Mouse (Mus musculus) lung, embryonic 16.5 days (tissue): ENCODE measurements at regions not wholly inside any gene's neighbourhood (a gene's known extent, or its start where the extent isn't known, plus 50 kb on each side); places are given as distances from the start of the nearest gene placed in this dataset.
"Not testable (repeated sequence)": the region's sequence is repeated elsewhere in the genome, so short reads cannot be mapped to it uniquely, and the experiment has no call there.

Experiments
- ATAC-seq: fragments of 200-750 bp; cut with Nextera tagmentation; 2 replicates; pipeline ENCODE4 v1.8.0; 2017; ENCODE audit warnings: low read depth, mild to moderate bottlenecking, moderate library complexity
- H3K27ac ChIP-seq: fragments of 300-500 bp; sonication (generic); 2 replicates; pipeline ENCODE4 v1.5.1; 2014; ENCODE audit warnings: mild to moderate bottlenecking, control low read depth, low read length
- H3K27me3 ChIP-seq: fragments of 300-500 bp; sonication (generic); 2 replicates; pipeline ENCODE4 v1.6.1; 2014; ENCODE audit warnings: low read depth, low read length, mixed read lengths; ENCODE audit not compliant: control insufficient read depth, insufficient read depth
- H3K36me3 ChIP-seq: fragments of 300-500 bp; sonication (generic); 2 replicates; pipeline ENCODE4 v1.6.1; 2014; ENCODE audit warnings: low read length; ENCODE audit not compliant: control insufficient read depth, insufficient read depth
- H3K4me1 ChIP-seq: fragments of 300-500 bp; sonication (generic); replicated peaks from 2 replicates; pipeline ENCODE4 v1.6.1; 2014; ENCODE audit warnings: low read length, mixed read lengths; ENCODE audit not compliant: control insufficient read depth, insufficient read depth
- H3K4me2 ChIP-seq: fragments of 300-500 bp; sonication (generic); 2 replicates; pipeline ENCODE4 v1.6.1; 2014; ENCODE audit warnings: low read depth, low read length, control low read depth
- H3K4me3 ChIP-seq: fragments of 300-500 bp; sonication (generic); 2 replicates; pipeline ENCODE4 v1.5.1; 2014; ENCODE audit warnings: mild to moderate bottlenecking, low read length, control low read depth
- H3K9ac ChIP-seq: fragments of 300-500 bp; sonication (generic); 2 replicates; pipeline ENCODE4 v1.6.1; 2014; ENCODE audit warnings: low read length, control low read depth
- H3K9me3 ChIP-seq: fragments of 300-500 bp; sonication (generic); 2 replicates; pipeline ENCODE4 v1.6.1; 2016; ENCODE audit warnings: low read length; ENCODE audit not compliant: control insufficient read depth
- WGBS: fragments of 180-500 bp; shearing (Covaris S2); extraction: QIAGEN DNeasy Blood & Tissue Kit; methylation state at CpG from one replicate; pipeline ENCODE4 v1.1.7; 2014; 5-methylcytosine and 5-hydroxymethylcytosine counted together

GRCm38 (mm10) chr6:6496789-6497188 lies 81.7 kb downstream of the Sem1 start:
- no peaks in the 10 kb centered on the region for H3K27me3 ChIP-seq
- no peak overlapping the region for H3K27ac ChIP-seq
- H3K36me3 ChIP-seq, result no peaks in the 10 kb centered on the region
- no peaks in the 10 kb centered on the region for H3K9me3 ChIP-seq
- no peak overlapping the region for H3K4me3 ChIP-seq
- ATAC-seq, result no peak
- H3K9ac ChIP-seq, result no peak overlapping the region
- no peak overlapping the region for H3K4me2 ChIP-seq
- H3K4me1 ChIP-seq, result no peaks in the 10 kb centered on the region
- 74% methylated on average over 1 of the region's 1 CpGs for WGBS

- 87% methylated on average over 4 of the region's 4 CpGs for WGBS
- no peaks in the 10 kb centered on the region for H3K27me3 ChIP-seq
- no peaks in the 10 kb centered on the region for H3K36me3 ChIP-seq
- H3K27ac ChIP-seq, result no peak overlapping the region
- no peaks in the 10 kb centered on the region for H3K4me1 ChIP-seq
- no peak overlapping the region for H3K9ac ChIP-seq
- ATAC-seq, result no peak
- H3K4me2 ChIP-seq, result no peak overlapping the region
- no peak overlapping the region for H3K4me3 ChIP-seq
- H3K9me3 ChIP-seq, result no peaks in the 10 kb centered on the region
These were observed 82.1 kb downstream of the Sem1 start for GRCm38 (mm10) chr6:6496336-6496735.

DNA sequence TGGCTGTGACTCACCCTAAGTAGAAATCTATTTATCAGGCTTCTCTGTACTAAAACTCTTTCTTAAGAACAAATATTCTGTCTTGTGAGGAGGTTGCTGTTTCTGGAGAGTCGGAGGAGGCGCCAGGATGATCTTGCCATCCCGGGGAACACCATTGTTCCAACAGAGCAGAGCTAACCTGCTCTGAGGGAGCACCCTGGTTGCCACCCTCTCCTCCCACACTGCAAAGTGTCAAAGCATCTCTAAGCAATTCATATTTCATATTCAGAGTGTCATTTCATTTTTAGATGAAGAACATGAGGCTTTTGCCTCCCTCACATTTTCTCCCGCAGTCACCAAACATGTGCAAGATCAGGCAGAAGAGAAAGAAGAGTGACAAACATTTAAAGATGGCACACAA lies 90.3 kb downstream of the Sem1 start:
- Histone ChIP-seq H3K4me1 (no peaks in the 10 kb centered on the region), H3K9me3 (no peaks in the 10 kb centered on the region), H3K27ac (no peak overlapping the region), H3K36me3 (no peaks in the 10 kb centered on the region), H3K27me3 (no peaks in the 10 kb centered on the region), H3K4me2 (no peak overlapping the region), H3K4me3 (no peak overlapping the region), H3K9ac (no peak overlapping the region)
- WGBS, result 83% methylated on average over 4 of the region's 4 CpGs
- ATAC-seq, result no peak

GRCm38 (mm10) chr6:6481596-6481995 lies 96.9 kb downstream of the Sem1 start:
- not testable (repeated sequence) for H3K4me3 ChIP-seq, H3K9me3 ChIP-seq, ATAC-seq, H3K9ac ChIP-seq, H3K4me2 ChIP-seq, H3K27me3 ChIP-seq, H3K27ac ChIP-seq, H3K4me1 ChIP-seq, H3K36me3 ChIP-seq
- 85% methylated on average over 1 of the region's 1 CpGs for WGBS

DNA sequence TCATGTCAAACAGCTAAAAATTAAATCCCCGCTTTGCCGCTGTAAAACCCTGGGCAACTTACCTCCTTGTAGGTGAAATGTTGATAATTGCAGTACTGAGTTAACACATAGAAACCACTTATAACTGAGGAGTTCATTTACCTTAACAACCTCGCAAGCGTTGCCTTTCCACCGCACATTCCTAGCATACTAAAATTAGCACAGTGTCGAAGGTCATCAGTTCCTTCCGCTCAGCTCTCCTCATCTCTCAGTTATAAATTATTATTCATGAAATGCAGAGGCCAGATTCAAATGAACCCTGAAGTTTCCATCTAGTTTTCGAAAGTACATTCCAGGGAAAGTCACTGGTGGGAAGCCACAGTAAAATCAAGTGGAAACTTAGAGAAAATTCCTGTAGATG lies 108.1 kb downstream of the Sem1 start:
- Histone ChIP-seq H3K9ac (no peak overlapping the region), H3K4me1 (no peaks in the 10 kb centered on the region; the same call in 1 of the 2 replicates), H3K36me3 (no peaks in the 10 kb centered on the region), H3K27ac (no peak overlapping the region), H3K4me3 (no peak overlapping the region), H3K4me2 (no peak overlapping the region), H3K9me3 (no peaks in the 10 kb centered on the region), H3K27me3 (no peaks in the 10 kb centered on the region)
- ATAC-seq, result peak; percentile 59; the same call in 1 of the 2 replicates
- whole genome bisulfite sequencing, result 40% methylated on average over 8 of the region's 8 CpGs

DNA sequence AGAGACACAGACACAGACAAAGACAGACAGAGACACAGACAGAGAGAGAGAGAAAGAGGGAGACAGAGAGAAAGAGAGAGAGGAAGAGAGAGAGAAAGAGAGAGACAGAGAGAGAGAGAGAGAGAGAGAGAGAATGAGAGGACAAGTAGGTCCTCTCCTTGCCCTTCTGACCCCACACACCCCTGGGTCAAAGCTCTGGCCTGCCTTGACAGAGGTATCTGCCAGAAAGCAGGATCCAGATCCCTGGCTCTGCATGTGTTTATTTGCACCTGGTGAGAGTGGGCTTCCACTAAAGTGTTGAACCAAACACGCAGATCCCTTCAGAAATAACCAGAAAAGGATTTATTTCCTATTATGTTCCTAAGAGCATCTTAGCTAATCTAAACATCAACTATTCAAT lies 110.9 kb downstream of the Sem1 start:
- Histone ChIP-seq H3K9ac (no peak overlapping the region), H3K4me3 (no peak overlapping the region), H3K4me2 (no peak overlapping the region), H3K4me1 (no peaks in the 10 kb centered on the region; the same call in 1 of the 2 replicates), H3K36me3 (no peaks in the 10 kb centered on the region), H3K9me3 (no peaks in the 10 kb centered on the region), H3K27ac (no peak overlapping the region), H3K27me3 (no peaks in the 10 kb centered on the region)
- ATAC-seq, result no peak
- WGBS, result 16% methylated on average over 1 of the region's 1 CpGs

- ATAC-seq, result no peak
- no peaks in the 10 kb centered on the region for H3K27me3 ChIP-seq
- no peak overlapping the region for H3K4me2 ChIP-seq
- 61% methylated on average over 2 of the region's 2 CpGs for WGBS
- no peak overlapping the region for H3K27ac ChIP-seq
- H3K4me3 ChIP-seq, result no peak overlapping the region
- no peak overlapping the region for H3K9ac ChIP-seq
- H3K4me1 ChIP-seq, result no peaks in the 10 kb centered on the region; the same call in 1 of the 2 replicates
- H3K9me3 ChIP-seq, result no peaks in the 10 kb centered on the region
- H3K36me3 ChIP-seq, result no peaks in the 10 kb centered on the region
These were observed 112.2 kb downstream of the Sem1 start for GRCm38 (mm10) chr6:6466231-6466630.

DNA sequence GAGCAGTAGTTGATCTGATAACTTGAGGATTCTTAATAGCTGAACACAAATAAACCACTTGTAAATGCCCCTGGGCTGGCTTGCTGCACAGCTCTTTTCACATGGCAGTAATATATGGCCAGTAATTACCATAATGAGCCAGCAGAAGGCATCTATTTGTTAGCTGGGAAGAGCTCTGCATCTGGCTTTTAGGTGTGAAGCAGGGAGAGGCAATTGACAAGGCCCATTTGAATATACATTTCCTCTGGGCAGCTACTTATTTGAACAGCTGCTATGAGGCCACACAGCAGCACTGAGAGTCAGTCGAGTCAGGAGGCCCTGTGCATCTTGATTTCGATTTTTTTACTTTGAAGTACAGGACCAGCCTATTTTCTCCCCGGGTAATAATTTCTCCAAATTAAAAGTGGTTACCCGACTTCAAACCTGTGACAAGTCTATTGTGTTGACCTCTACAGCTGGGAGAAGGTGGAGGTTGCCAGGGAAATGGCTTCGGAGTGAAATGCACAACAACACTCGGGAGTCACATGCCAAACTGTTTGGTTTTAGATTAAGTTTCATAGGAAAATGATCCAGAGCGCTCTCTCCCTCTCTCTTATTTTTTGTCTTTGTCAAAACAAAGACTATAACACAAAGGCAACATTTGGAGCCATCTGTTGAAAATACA lies 114.5 kb downstream of the Sem1 start:
- no peak for ATAC-seq
- H3K36me3 ChIP-seq, result no peaks in the 10 kb centered on the region
- no peaks in the 10 kb centered on the region for H3K9me3 ChIP-seq
- H3K27ac ChIP-seq, result no peak overlapping the region
- H3K4me2 ChIP-seq, result no peak overlapping the region
- no peaks in the 10 kb centered on the region for H3K4me1 ChIP-seq
- no peak overlapping the region for H3K9ac ChIP-seq
- H3K27me3 ChIP-seq, result no peaks in the 10 kb centered on the region
- WGBS, result 22% methylated on average over 7 of the region's 7 CpGs
- H3K4me3 ChIP-seq, result no peak overlapping the region

DNA sequence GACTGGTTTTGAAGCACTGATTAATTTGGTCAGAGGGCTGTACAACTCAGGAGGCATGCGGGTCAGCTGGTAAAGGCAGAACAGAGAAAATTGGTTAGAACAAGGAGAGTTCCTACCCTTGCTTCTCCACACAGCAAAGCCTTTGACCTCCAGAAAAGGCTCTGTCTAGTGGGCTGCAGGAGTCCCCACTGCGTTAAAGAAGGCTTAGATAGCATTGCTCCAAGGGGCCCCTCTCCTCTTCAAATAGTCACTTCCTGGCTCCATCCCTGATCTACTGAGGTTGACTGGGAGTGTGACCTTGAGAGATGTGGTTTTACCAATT lies 118.6 kb downstream of the Sem1 start:
- no peak overlapping the region for H3K9ac ChIP-seq
- no peaks in the 10 kb centered on the region for H3K27me3 ChIP-seq
- WGBS, result 30% methylated on average over 2 of the region's 2 CpGs
- no peak overlapping the region for H3K4me3 ChIP-seq
- no peak overlapping the region for H3K4me2 ChIP-seq
- H3K36me3 ChIP-seq, result no peaks in the 10 kb centered on the region
- H3K4me1 ChIP-seq, result no peaks in the 10 kb centered on the region
- H3K27ac ChIP-seq, result no peak overlapping the region
- no peaks in the 10 kb centered on the region for H3K9me3 ChIP-seq
- ATAC-seq, result no peak
